Mouse (Mus musculus): Measurements from ENCODE around the gene Veph1. TPM values are rescaled to one million over a fixed set of nuclear protein-coding genes. Genes with fewer than 3 reads are reported as not detected.

The Veph1 gene
- polyA plus RNA-seq, 1 experiment from 2014 or later, result 14.8 TPM

- Histone ChIP-seq H3K27ac (ENCODE audit: low read depth, low read length) (no peak overlapping the region), H3K4me2 (replicated peaks; ENCODE audit: low read depth, low read length) (no peak overlapping the region), H3K9ac (ENCODE audit: low read depth, low read length) (no peak overlapping the region), H3K27me3 (ENCODE audit: control insufficient read depth, insufficient read depth, low read length) (no peaks in the 10 kb centered on the region), H3K4me3 (ENCODE audit: low read length) (no peak overlapping the region), H3K9me3 (ENCODE audit: control insufficient read depth, low read length) (no peaks in the 10 kb centered on the region), H3K4me1 (ENCODE audit: control insufficient read depth, insufficient read depth, low read length) (no peaks in the 10 kb centered on the region), H3K36me3 (ENCODE audit: control insufficient read depth, insufficient read depth, low read length) (no peaks in the 10 kb centered on the region)
- no peak for ATAC-seq (ENCODE audit: low FRiP score, low TSS enrichment)
- 83% methylated on average over 3 of the region's 3 CpGs for WGBS
These were observed 271.2 kb downstream of the Veph1 start for GRCm38 (mm10) chr3:66025454-66025853.

- no peaks in the 10 kb centered on the region for H3K9me3 ChIP-seq (ENCODE audit: control insufficient read depth, low read length)
These were observed 272.3 kb downstream of the Veph1 start for GRCm38 (mm10) chr3:66024220-66024792.

GRCm38 (mm10) chr3:66019171-66019570 lies 277.5 kb downstream of the Veph1 start:
- H3K9ac ChIP-seq (ENCODE audit: low read depth, low read length), result no peak overlapping the region
- 94% methylated on average over 5 of the region's 5 CpGs for WGBS
- no peak overlapping the region for H3K27ac ChIP-seq (ENCODE audit: low read depth, low read length)
- ATAC-seq (ENCODE audit: low FRiP score, low TSS enrichment), result no peak
- H3K27me3 ChIP-seq (ENCODE audit: control insufficient read depth, insufficient read depth, low read length), result no peaks in the 10 kb centered on the region
- H3K9me3 ChIP-seq (ENCODE audit: control insufficient read depth, low read length), result no peaks in the 10 kb centered on the region
- H3K4me1 ChIP-seq (ENCODE audit: control insufficient read depth, insufficient read depth, low read length), result no peaks in the 10 kb centered on the region
- H3K36me3 ChIP-seq (ENCODE audit: control insufficient read depth, insufficient read depth, low read length), result no peaks in the 10 kb centered on the region
- no peak overlapping the region for H3K4me3 ChIP-seq (ENCODE audit: low read length)
- no peak overlapping the region for H3K4me2 ChIP-seq (replicated peaks; ENCODE audit: low read depth, low read length)

More at GRCm38 (mm10) chr3:66024220-66024792, 272.3 kb downstream of the Veph1 start:
- H3K27me3 ChIP-seq (ENCODE audit: control insufficient read depth, insufficient read depth, low read length), result no peaks in the 10 kb centered on the region
- H3K9ac ChIP-seq (ENCODE audit: low read depth, low read length), result no peak overlapping the region
- ATAC-seq (ENCODE audit: low FRiP score, low TSS enrichment), result peak; percentile 46; the same call in 1 of the 2 replicates
- WGBS, result 36% methylated on average over 5 of the region's 5 CpGs
- H3K27ac ChIP-seq (ENCODE audit: low read depth, low read length), result no peak overlapping the region
- H3K4me1 ChIP-seq (ENCODE audit: control insufficient read depth, insufficient read depth, low read length), result no peaks in the 10 kb centered on the region
- no peak overlapping the region for H3K4me3 ChIP-seq (ENCODE audit: low read length)
- H3K36me3 ChIP-seq (ENCODE audit: control insufficient read depth, insufficient read depth, low read length), result no peaks in the 10 kb centered on the region
- no peak overlapping the region for H3K4me2 ChIP-seq (replicated peaks; ENCODE audit: low read depth, low read length)

GRCm38 (mm10) chr3:66007632-66008401 lies 288.8 kb downstream of the Veph1 start:
- 83% methylated on average over 3 of the region's 3 CpGs for WGBS

GRCm38 (mm10) chr3:66004989-66005388 lies 291.6 kb downstream of the Veph1 start:
- Histone ChIP-seq H3K4me2 (replicated peaks; ENCODE audit: low read depth, low read length) (no peak overlapping the region), H3K27ac (ENCODE audit: low read depth, low read length) (no peak overlapping the region), H3K4me1 (ENCODE audit: control insufficient read depth, insufficient read depth, low read length) (no peaks in the 10 kb centered on the region), H3K27me3 (ENCODE audit: control insufficient read depth, insufficient read depth, low read length) (no peaks in the 10 kb centered on the region), H3K9ac (ENCODE audit: low read depth, low read length) (no peak overlapping the region), H3K9me3 (ENCODE audit: control insufficient read depth, low read length) (no peaks in the 10 kb centered on the region), H3K36me3 (ENCODE audit: control insufficient read depth, insufficient read depth, low read length) (no peaks in the 10 kb centered on the region), H3K4me3 (ENCODE audit: low read length) (no peak overlapping the region)
- WGBS, result 85% methylated on average over 4 of the region's 4 CpGs
- ATAC-seq (ENCODE audit: low FRiP score, low TSS enrichment), result no peak

More at GRCm38 (mm10) chr3:66007632-66008401, 288.8 kb downstream of the Veph1 start:
- Histone ChIP-seq H3K4me2 (replicated peaks; ENCODE audit: low read depth, low read length) (no peak overlapping the region), H3K4me1 (ENCODE audit: control insufficient read depth, insufficient read depth, low read length) (no peaks in the 10 kb centered on the region), H3K27me3 (ENCODE audit: control insufficient read depth, insufficient read depth, low read length) (no peaks in the 10 kb centered on the region), H3K9ac (ENCODE audit: low read depth, low read length) (no peak overlapping the region), H3K9me3 (ENCODE audit: control insufficient read depth, low read length) (no peaks in the 10 kb centered on the region), H3K27ac (ENCODE audit: low read depth, low read length) (no peak overlapping the region), H3K4me3 (ENCODE audit: low read length) (no peak overlapping the region), H3K36me3 (ENCODE audit: control insufficient read depth, insufficient read depth, low read length) (no peaks in the 10 kb centered on the region)
- no peak for ATAC-seq (ENCODE audit: low FRiP score, low TSS enrichment)

GRCm38 (mm10) chr3:66004220-66004951 lies 292.3 kb downstream of the Veph1 start:
- Histone ChIP-seq H3K9ac (ENCODE audit: low read depth, low read length) (no peak overlapping the region), H3K9me3 (ENCODE audit: control insufficient read depth, low read length) (no peaks in the 10 kb centered on the region), H3K4me3 (ENCODE audit: low read length) (no peak overlapping the region), H3K27me3 (ENCODE audit: control insufficient read depth, insufficient read depth, low read length) (no peaks in the 10 kb centered on the region), H3K4me1 (ENCODE audit: control insufficient read depth, insufficient read depth, low read length) (no peaks in the 10 kb centered on the region), H3K27ac (ENCODE audit: low read depth, low read length) (no peak overlapping the region), H3K4me2 (replicated peaks; ENCODE audit: low read depth, low read length) (no peak overlapping the region), H3K36me3 (ENCODE audit: control insufficient read depth, insufficient read depth, low read length) (no peaks in the 10 kb centered on the region)
- ATAC-seq (ENCODE audit: low FRiP score, low TSS enrichment), result no peak
- 73% methylated on average over 7 of the region's 7 CpGs for WGBS

Other genes starting within 250 kb of the Veph1 start
- 11.2 and 12.0 TPM in 2 replicates for gene Ptx3, start 76.9 kb downstream of the Veph1 start, polyA plus RNA-seq (2014; fragmentation: Nextera tagmentation; extraction: Ambion mirVana)

Measured in kidney, embryonic 14.5 days (tissue).